Mouse (Mus musculus) kidney, embryonic 14.5 days (tissue): ENCODE measurements around the gene Mfsd6. TPM values are rescaled to one million over a fixed set of nuclear protein-coding genes. Genes with fewer than 3 reads are reported as not detected.

Experiments
- ATAC-seq: fragments of 200-750 bp; cut with Nextera tagmentation; 2 replicates; pipeline ENCODE4 v1.8.0; 2017; ENCODE audit warnings: moderate number of reproducible peaks, mild to moderate bottlenecking, moderate TSS enrichment, moderate library complexity; ENCODE audit not compliant: low FRiP score, low TSS enrichment
- H3K27ac ChIP-seq: fragments of 300-500 bp; sonication (generic); 2 replicates; pipeline ENCODE4 v1.5.1; 2014; ENCODE audit warnings: low read depth, mild to moderate bottlenecking, low read length, moderate library complexity, mixed read lengths
- H3K27me3 ChIP-seq: fragments of 300-500 bp; sonication (generic); 2 replicates; pipeline ENCODE4 v1.6.1; 2014; ENCODE audit warnings: mild to moderate bottlenecking, low read length; ENCODE audit not compliant: control insufficient read depth, insufficient read depth
- H3K36me3 ChIP-seq: fragments of 300-500 bp; sonication (generic); 2 replicates; pipeline ENCODE4 v1.6.1; 2014; ENCODE audit warnings: low read length, mixed read lengths; ENCODE audit not compliant: control insufficient read depth, insufficient read depth
- H3K4me1 ChIP-seq: fragments of 300-500 bp; sonication (generic); 2 replicates; pipeline ENCODE4 v1.6.1; 2014; ENCODE audit warnings: low read length, mixed read lengths; ENCODE audit not compliant: control insufficient read depth, insufficient read depth
- H3K4me2 ChIP-seq: fragments of 300-500 bp; sonication (generic); replicated peaks from 2 replicates; pipeline ENCODE4 v1.6.1; 2014; ENCODE audit warnings: low read depth, mild to moderate bottlenecking, low read length
- H3K4me3 ChIP-seq: fragments of 300-500 bp; sonication (generic); 2 replicates; pipeline ENCODE4 v1.5.1; 2014; ENCODE audit warnings: mild to moderate bottlenecking, low read length
- H3K9ac ChIP-seq: fragments of 300-500 bp; sonication (generic); 2 replicates; pipeline ENCODE4 v1.6.1; 2014; ENCODE audit warnings: low read depth, mild to moderate bottlenecking, low read length, moderate library complexity
- H3K9me3 ChIP-seq: fragments of 300-500 bp; sonication (generic); 2 replicates; pipeline ENCODE4 v1.6.1; 2016; ENCODE audit warnings: low read length; ENCODE audit not compliant: control insufficient read depth
- WGBS: fragments of 180-500 bp; shearing (Covaris S2); extraction: QIAGEN DNeasy Blood & Tissue Kit; methylation state at CpG from one replicate; pipeline ENCODE4 v1.1.7; 2014; 5-methylcytosine and 5-hydroxymethylcytosine counted together
- polyA plus RNA-seq: library from polyadenylated mRNA; unstranded; fragments of >200 nt; fragmentation: Nextera tagmentation; extraction: Ambion mirVana; gene quantifications from 2 replicates; pipeline ENCODE4 v1.2.1, GENCODE M21; 2014

Mfsd6 gene
- polyA plus RNA-seq, 1 experiment from 2014 or later: 4.3 TPM

DNA sequence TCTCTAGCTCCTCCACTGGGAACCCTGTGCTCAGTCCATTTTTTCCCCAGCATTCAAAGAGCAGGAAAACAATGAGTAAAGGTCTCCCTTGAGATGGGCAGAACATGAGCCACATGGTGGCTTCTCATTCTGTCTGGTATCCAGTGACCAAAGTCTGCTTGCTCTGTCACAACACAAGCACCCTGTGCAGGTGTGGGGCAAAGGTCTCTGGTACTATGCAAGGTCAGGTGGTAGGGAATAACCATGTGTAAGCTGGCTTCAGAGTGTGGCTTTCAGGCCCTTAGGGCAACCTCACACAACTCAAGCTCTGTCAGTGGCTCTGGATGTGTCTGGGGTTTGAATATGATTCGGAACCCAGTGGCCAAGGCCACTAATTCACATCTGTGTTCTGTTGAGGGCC is 22.7 kb upstream of the Mfsd6 start:
- H3K9ac ChIP-seq: no peak overlapping the region
- no peaks in the 10 kb centered on the region for H3K36me3 ChIP-seq
- no peak for ATAC-seq
- H3K27ac ChIP-seq: no peak overlapping the region
- no peaks in the 10 kb centered on the region for H3K9me3 ChIP-seq
- 88% methylated on average over 1 of the region's 1 CpGs for WGBS
- no peak overlapping the region for H3K4me3 ChIP-seq
- H3K27me3 ChIP-seq: no peaks in the 10 kb centered on the region
- no peaks in the 10 kb centered on the region for H3K4me1 ChIP-seq
- H3K4me2 ChIP-seq: no peak overlapping the region

DNA sequence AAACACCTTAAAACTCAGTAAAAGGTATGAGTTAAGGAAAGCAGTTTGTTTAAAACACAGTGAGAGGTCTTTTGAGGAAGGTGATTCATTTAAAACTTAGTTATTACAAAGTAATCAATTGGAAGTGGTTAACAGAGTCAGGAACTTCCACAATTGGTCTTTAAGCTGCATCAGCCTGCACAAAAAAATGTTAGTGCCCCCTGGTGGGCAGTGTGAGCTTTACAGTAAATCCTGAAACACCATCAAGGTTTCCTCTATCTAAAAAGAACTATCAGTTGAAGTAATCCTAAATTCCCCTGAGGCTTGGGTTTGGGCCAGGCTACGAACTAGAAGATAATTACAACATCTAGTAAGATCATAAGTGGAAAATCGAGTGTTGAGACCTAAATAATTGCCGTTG is 21.0 kb upstream of the Mfsd6 start:
- Histone ChIP-seq H3K36me3 (no peaks in the 10 kb centered on the region), H3K27me3 (no peaks in the 10 kb centered on the region), H3K27ac (no peak overlapping the region), H3K4me2 (no peak overlapping the region), H3K9me3 (no peaks in the 10 kb centered on the region), H3K9ac (no peak overlapping the region), H3K4me1 (no peaks in the 10 kb centered on the region), H3K4me3 (no peak overlapping the region)
- 18% methylated on average over 3 of the region's 3 CpGs for WGBS
- no peak for ATAC-seq

DNA sequence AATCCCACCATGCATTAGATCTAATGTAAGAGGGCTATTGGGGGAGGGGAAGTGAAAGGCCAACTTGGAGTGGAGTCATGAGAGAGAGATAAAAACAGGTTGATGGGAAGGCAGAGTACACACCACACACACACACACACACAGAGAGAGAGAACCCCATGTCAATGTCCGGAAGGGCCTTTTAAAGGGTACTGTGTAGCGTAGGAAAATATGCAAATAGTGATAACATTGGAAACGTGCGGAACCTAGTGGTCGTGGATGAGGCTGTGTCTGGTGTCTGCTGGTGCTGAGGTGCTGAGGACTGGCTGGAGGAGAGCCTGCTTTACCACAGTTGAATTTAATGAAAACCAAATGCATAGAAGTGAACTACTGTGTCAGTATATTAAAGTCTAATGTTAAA is 15.3 kb upstream of the Mfsd6 start:
- H3K4me3 ChIP-seq: no peak overlapping the region
- WGBS: 93% methylated on average over 5 of the region's 5 CpGs
- no peaks in the 10 kb centered on the region for H3K36me3 ChIP-seq
- H3K4me1 ChIP-seq: no peaks in the 10 kb centered on the region
- H3K9me3 ChIP-seq: no peaks in the 10 kb centered on the region
- no peak overlapping the region for H3K27ac ChIP-seq
- H3K9ac ChIP-seq: no peak overlapping the region
- no peak for ATAC-seq
- H3K27me3 ChIP-seq: no peaks in the 10 kb centered on the region
- no peak overlapping the region for H3K4me2 ChIP-seq

DNA sequence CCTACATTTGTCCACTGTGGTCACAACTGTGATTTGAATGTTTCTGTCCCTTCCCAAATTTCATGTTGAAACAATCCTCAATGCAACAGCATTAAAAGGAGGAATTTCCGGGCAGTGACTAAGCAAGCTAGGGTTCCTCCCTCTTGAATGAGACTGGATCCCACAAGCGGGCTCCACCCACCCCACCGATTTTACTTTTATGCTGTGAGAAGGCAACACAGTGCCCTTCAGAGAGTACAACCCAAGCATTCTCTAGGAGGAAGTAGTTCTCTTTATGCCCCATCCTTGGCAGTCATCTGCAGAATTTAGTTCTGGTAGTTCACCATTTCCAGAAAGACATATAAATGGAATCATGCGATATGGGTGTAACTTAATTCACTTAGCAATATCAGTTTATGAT is 6.9 kb upstream of the Mfsd6 start:
- Histone ChIP-seq H3K4me2 (no peak overlapping the region), H3K27me3 (no peaks in the 10 kb centered on the region), H3K27ac (no peak overlapping the region), H3K4me1 (no peaks in the 10 kb centered on the region), H3K4me3 (no peak overlapping the region), H3K36me3 (no peaks in the 10 kb centered on the region), H3K9ac (no peak overlapping the region), H3K9me3 (no peaks in the 10 kb centered on the region)
- no peak for ATAC-seq
- WGBS: 81% methylated on average over 4 of the region's 4 CpGs

DNA sequence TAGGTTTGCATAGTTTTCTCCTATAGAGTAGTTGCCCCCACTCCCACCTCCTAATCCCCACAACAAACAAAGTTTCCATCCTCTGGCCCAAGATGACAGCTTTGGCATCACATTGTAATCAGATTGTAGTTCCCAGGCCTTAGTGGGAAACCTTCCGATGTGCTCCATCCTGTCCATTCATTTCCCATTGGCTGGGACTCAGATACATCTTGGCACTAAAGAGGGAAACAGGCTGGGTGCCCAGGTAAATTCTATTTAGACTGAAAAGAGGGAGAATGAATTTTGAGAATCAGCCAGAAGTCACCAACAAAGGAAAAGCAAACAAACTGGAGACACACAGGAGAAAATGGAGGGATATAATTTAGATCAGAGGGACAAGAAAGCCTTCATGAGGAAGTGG is 3.0 kb upstream of the Mfsd6 start:
- no peak for ATAC-seq
- no peaks in the 10 kb centered on the region for H3K9me3 ChIP-seq
- 88% methylated on average over 1 of the region's 1 CpGs for WGBS
- H3K4me3 ChIP-seq: no peak overlapping the region
- no peak overlapping the region for H3K9ac ChIP-seq
- no peaks in the 10 kb centered on the region for H3K36me3 ChIP-seq
- H3K4me2 ChIP-seq: no peak overlapping the region
- H3K4me1 ChIP-seq: no peaks in the 10 kb centered on the region
- H3K27me3 ChIP-seq: peaks cover 7% of the 10 kb centered on the region; the same call in 1 of the 2 replicates
- H3K27ac ChIP-seq: no peak overlapping the region

DNA sequence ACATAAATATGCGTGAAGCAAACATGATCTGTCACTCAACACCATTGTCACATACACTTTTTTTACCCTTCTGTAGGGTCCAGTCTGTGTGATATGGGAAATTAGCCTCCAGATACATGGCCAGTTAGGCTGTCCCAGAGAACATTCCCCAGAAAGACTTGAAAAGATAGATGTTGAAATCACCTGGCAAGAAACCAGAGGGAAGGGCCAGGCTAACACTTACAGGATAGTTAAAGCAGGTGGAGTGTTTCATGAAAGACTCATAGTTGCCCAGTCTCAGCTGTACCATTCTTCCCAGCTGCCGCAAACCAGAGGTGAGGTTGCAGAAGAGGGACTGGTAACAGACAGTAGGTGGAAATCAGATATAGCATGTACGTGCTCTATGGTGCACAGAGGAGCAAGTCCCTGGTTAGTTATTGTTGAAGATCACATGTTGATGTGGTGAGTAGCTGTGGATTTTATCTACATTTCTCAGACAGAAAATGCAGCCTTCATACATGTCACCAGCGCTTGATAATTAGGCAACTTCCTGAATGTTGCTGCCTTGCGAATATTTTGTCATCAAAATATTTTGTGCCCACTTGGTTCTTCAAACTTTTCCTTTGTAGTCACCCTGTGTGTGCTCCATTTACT is 1.7 kb upstream of the Mfsd6 start:
- H3K4me1 ChIP-seq: no peaks in the 10 kb centered on the region
- H3K4me3 ChIP-seq: no peak overlapping the region
- ATAC-seq: no peak
- H3K9ac ChIP-seq: no peak overlapping the region
- H3K27ac ChIP-seq: no peak overlapping the region
- no peak overlapping the region for H3K4me2 ChIP-seq
- no peaks in the 10 kb centered on the region for H3K36me3 ChIP-seq
- WGBS: 90% methylated on average over 5 of the region's 5 CpGs
- no peaks in the 10 kb centered on the region for H3K9me3 ChIP-seq
- H3K27me3 ChIP-seq: peaks cover 7% of the 10 kb centered on the region; the same call in 1 of the 2 replicates

DNA sequence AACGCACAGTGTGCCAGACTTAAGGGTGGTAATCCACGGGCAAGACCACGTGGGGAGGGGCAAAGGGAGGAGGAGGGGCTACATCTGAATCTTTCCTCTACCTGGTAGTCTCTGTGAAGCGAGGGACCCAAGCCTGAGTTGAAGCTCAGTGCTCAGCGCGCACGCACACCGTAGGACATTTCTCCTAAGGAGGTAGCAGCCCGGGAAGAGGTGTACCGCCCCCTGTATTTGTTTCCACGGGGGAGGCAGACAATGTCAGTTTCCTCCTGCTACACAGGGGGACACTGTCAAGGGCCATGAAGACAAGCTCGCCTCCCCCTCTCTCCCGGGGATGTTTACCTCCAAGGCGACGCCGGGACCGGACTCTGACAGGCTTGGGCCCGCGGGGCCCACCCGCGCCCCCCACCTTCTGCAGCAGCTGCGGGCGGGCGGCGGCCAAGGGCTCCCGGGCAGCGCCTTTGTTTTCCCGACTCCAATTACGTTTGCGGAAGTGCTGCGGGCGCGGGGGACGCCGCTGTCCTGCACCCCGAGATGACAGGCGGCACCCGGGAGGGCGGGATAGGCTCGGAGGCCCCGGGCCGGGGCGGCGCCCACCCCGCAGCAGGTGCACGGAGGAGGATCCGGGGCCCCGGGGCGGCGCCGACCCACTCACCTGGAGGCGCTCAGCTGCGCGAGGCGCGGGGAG is 749 bp downstream of the Mfsd6 start:
- H3K27ac ChIP-seq: peak overlapping the region; percentile 42; the same call in 1 of the 2 replicates
- peak overlapping the region; percentile 98 for H3K4me2 ChIP-seq
- no peaks in the 10 kb centered on the region for H3K36me3 ChIP-seq
- no peaks in the 10 kb centered on the region for H3K4me1 ChIP-seq
- peak overlapping the region; percentile 74 for H3K9ac ChIP-seq
- under 1% methylated on average over 55 of the region's 56 CpGs for WGBS
- H3K4me3 ChIP-seq: peak overlapping the region; percentile 85
- H3K27me3 ChIP-seq: peaks cover 7% of the 10 kb centered on the region; the same call in 1 of the 2 replicates
- peak; percentile 77 for ATAC-seq
- no peaks in the 10 kb centered on the region for H3K9me3 ChIP-seq

DNA sequence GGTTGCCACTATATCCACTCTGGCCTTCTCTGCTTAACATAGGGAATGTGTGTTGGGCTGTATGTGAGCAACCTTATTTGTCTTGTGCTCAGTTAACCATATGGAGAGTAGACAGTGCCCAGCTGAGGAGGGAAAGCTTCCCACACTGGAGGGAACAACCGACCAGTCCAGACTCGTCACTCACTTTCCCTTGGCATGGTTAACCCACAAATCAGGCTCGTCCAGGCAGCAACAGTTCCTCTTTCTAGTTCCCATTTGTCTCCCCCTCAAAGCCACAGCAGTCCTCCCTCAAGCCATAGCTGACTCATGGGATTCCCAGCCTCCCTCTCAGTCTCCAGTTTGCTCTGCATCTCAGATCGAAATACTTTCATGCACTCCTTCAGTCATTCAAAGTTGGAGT is 4.7 kb downstream of the Mfsd6 start:
- Histone ChIP-seq H3K27ac (no peak overlapping the region), H3K4me2 (no peak overlapping the region), H3K27me3 (peaks cover 7% of the 10 kb centered on the region; the same call in 1 of the 2 replicates), H3K9ac (no peak overlapping the region), H3K36me3 (no peaks in the 10 kb centered on the region), H3K9me3 (no peaks in the 10 kb centered on the region), H3K4me1 (no peaks in the 10 kb centered on the region), H3K4me3 (no peak overlapping the region)
- 46% methylated on average over 4 of the region's 4 CpGs for WGBS
- ATAC-seq: no peak

DNA sequence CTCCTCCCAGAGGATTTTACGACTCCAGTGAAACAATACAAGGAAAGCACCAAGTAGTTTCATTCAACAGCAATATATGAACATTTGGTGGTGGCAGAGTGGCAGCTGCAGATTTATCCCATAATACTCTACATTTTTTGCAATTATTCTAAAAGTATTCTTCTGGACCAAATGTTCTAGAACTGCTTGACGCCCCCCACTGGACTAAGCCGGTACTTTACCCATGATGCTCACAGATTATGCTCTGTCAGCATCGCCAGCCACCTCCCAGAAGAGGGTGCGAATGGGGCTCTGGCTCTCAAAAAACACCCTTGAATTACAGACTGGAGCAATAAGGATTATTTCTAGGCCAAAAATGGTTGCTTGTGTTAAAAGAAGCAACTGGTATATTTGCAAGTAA is 8.2 kb downstream of the Mfsd6 start:
- ATAC-seq: no peak
- no peak overlapping the region for H3K4me2 ChIP-seq
- H3K4me1 ChIP-seq: no peaks in the 10 kb centered on the region
- no peaks in the 10 kb centered on the region for H3K27me3 ChIP-seq
- no peak overlapping the region for H3K9ac ChIP-seq
- no peaks in the 10 kb centered on the region for H3K36me3 ChIP-seq
- no peaks in the 10 kb centered on the region for H3K9me3 ChIP-seq
- 62% methylated on average over 5 of the region's 5 CpGs for WGBS
- H3K27ac ChIP-seq: no peak overlapping the region
- H3K4me3 ChIP-seq: no peak overlapping the region
